Mouse (Mus musculus): ENCODE measurements around the gene Lhx2. TPM values are rescaled to one million over a fixed set of nuclear protein-coding genes. Genes with fewer than 3 reads are reported as not detected.

The Lhx2 gene
- total and polyA plus RNA-seq, 2 experiments from 2014 or later: 22.1 to 90.1 TPM

- H3K4me2 ChIP-seq (ENCODE audit: low read depth, low read length, poor library complexity, severe bottlenecking): no peak overlapping the region
- WGBS: 86% methylated on average over 10 of the region's 10 CpGs
- no peaks in the 10 kb centered on the region for H3K9me3 ChIP-seq (ENCODE audit: low read length)
- H3K4me3 ChIP-seq (ENCODE audit: low read depth, low read length): no peak overlapping the region
- no peaks in the 10 kb centered on the region for H3K36me3 ChIP-seq (ENCODE audit: insufficient read depth, low read length)
- H3K9ac ChIP-seq (replicated peaks; ENCODE audit: low read length, poor library complexity, severe bottlenecking): no peak overlapping the region
- ATAC-seq (ENCODE audit: low FRiP score) (no peak), DNase-seq (ENCODE audit: low spot score) (no peak)
- no peaks in the 10 kb centered on the region for H3K27me3 ChIP-seq (ENCODE audit: insufficient read depth, low read length)
- no peak for TF ChIP-seq CTCF (IDR thresholded peaks at IDR 0.05)
- H3K4me1 ChIP-seq (ENCODE audit: insufficient read depth, low read length): no peaks in the 10 kb centered on the region
- H3K27ac ChIP-seq (ENCODE audit: low read depth, low read length): no peak overlapping the region
These were observed 48.6 kb downstream of the Lhx2 start for GRCm38 (mm10) chr2:38387568-38388262.

DNA sequence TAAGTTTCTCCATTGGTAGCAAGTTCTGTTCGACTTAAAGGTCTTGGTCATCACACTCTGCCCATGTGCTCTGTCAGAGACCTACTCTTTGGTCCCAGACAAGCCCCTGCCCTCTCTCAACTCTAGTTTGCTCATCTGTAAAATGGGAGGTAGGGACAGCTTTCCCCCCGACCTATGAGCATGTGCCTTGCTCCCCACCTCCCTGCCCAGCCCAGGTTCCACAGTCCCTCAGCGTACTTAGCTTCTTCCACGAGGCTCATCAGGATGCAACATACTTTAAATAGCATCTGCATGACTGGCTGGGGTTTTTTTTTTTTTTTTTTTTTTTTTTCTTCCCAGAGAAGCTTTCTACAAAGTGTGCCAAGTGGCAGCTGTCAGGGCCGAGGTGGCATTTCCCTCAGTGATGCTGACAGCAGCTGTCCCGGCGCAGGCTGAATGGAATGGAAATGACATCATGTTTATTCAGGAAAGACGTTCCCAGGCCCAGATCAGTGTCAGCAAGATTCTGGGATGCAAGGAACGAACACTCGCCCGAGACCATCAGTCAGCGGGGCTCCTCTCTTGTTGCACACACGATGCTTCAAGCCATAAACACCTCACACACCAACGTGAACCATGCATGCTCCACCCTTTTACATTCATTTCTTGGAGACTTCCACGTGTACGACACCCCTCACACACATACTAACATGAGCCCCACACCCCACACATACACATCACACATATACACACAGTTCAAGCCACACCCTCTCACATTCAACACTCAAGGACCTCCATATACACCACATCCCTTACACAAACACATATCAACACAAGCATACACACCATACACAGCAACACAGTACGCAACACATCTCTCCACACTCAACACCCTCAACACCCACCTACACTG lies 56.1 kb downstream of the Lhx2 start:
- Histone ChIP-seq H3K4me2 (ENCODE audit: low read depth, low read length, poor library complexity, severe bottlenecking) (no peak overlapping the region), H3K36me3 (ENCODE audit: insufficient read depth, low read length) (no peaks in the 10 kb centered on the region), H3K9me3 (ENCODE audit: low read length) (no peaks in the 10 kb centered on the region), H3K9ac (replicated peaks; ENCODE audit: low read length, poor library complexity, severe bottlenecking) (no peak overlapping the region), H3K27ac (ENCODE audit: low read depth, low read length) (no peak overlapping the region), H3K4me3 (ENCODE audit: low read depth, low read length) (no peak overlapping the region), H3K4me1 (ENCODE audit: insufficient read depth, low read length) (no peaks in the 10 kb centered on the region), H3K27me3 (ENCODE audit: insufficient read depth, low read length) (no peaks in the 10 kb centered on the region)
- ATAC-seq (ENCODE audit: low FRiP score) (peak; percentile 67; the same call in 1 of the 2 replicates), DNase-seq (ENCODE audit: low spot score) (peak; percentile 71)
- whole genome bisulfite sequencing: 41% methylated on average over 17 of the region's 17 CpGs
- no peak for TF ChIP-seq CTCF (IDR thresholded peaks at IDR 0.05)

DNA sequence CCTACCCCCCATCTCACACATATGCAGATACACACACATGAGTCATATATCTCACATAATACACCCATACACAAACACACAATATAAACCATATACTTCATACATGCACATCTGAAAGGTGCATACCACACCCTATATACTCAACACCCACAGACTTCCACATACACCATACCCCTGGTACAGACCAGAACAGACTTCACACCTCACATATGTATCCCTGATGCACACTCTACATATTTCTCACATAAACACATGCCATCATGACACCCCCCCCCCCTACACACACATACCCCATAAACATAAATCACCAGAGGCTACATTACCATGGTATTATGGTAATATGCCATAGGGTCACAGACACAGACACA lies 56.8 kb downstream of the Lhx2 start:
- TF ChIP-seq CTCF (IDR thresholded peaks at IDR 0.05): no peak
- Histone ChIP-seq H3K9me3 (ENCODE audit: low read length) (no peaks in the 10 kb centered on the region), H3K9ac (replicated peaks; ENCODE audit: low read length, poor library complexity, severe bottlenecking) (no peak overlapping the region), H3K27me3 (ENCODE audit: insufficient read depth, low read length) (no peaks in the 10 kb centered on the region), H3K4me1 (ENCODE audit: insufficient read depth, low read length) (no peaks in the 10 kb centered on the region), H3K4me3 (ENCODE audit: low read depth, low read length) (no peak overlapping the region), H3K27ac (ENCODE audit: low read depth, low read length) (no peak overlapping the region), H3K4me2 (ENCODE audit: low read depth, low read length, poor library complexity, severe bottlenecking) (no peak overlapping the region), H3K36me3 (ENCODE audit: insufficient read depth, low read length) (no peaks in the 10 kb centered on the region)
- DNase-seq (ENCODE audit: low spot score) (no peak), ATAC-seq (ENCODE audit: low FRiP score) (peak; percentile 14; the same call in 1 of the 2 replicates)

DNA sequence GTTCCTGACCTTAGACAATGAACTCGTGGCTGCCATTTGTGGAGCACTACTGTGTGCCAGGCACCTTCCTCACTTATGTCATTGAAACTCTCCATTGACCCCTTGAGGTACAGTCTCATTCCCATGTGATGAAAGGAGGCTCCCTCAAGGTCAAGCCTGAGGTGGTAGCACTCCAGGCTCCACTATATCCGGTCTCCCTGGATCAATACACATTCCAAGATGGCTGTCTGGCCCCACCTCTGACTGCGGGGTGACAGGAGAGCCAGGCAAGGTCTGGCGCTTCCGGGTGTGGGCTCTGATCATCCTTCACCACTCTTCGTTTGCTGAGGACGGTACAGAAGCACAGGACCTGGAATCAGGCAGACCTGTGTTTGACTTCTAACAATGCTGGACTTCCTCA lies 58.2 kb downstream of the Lhx2 start:
- Histone ChIP-seq H3K4me3 (ENCODE audit: low read depth, low read length) (no peak overlapping the region), H3K9ac (replicated peaks; ENCODE audit: low read length, poor library complexity, severe bottlenecking) (no peak overlapping the region), H3K4me1 (ENCODE audit: insufficient read depth, low read length) (no peaks in the 10 kb centered on the region), H3K27ac (ENCODE audit: low read depth, low read length) (no peak overlapping the region), H3K9me3 (ENCODE audit: low read length) (no peaks in the 10 kb centered on the region), H3K36me3 (ENCODE audit: insufficient read depth, low read length) (no peaks in the 10 kb centered on the region), H3K27me3 (ENCODE audit: insufficient read depth, low read length) (no peaks in the 10 kb centered on the region), H3K4me2 (ENCODE audit: low read depth, low read length, poor library complexity, severe bottlenecking) (no peak overlapping the region)
- 83% methylated on average over 7 of the region's 7 CpGs for WGBS
- ATAC-seq (ENCODE audit: low FRiP score): no peak
- no peak for TF ChIP-seq CTCF (IDR thresholded peaks at IDR 0.05)
- no peak for DNase-seq (ENCODE audit: low spot score)

GRCm38 (mm10) chr2:38397882-38398281 lies 58.8 kb downstream of the Lhx2 start:
- no peaks in the 10 kb centered on the region for H3K4me1 ChIP-seq (ENCODE audit: insufficient read depth, low read length)
- DNase-seq (ENCODE audit: low spot score): no peak
- no peak overlapping the region for H3K9ac ChIP-seq (replicated peaks; ENCODE audit: low read length, poor library complexity, severe bottlenecking)
- no peaks in the 10 kb centered on the region for H3K9me3 ChIP-seq (ENCODE audit: low read length)
- 71% methylated on average over 6 of the region's 6 CpGs for WGBS
- no peak for ATAC-seq (ENCODE audit: low FRiP score)
- H3K36me3 ChIP-seq (ENCODE audit: insufficient read depth, low read length): no peaks in the 10 kb centered on the region
- H3K4me3 ChIP-seq (ENCODE audit: low read depth, low read length): no peak overlapping the region
- H3K27ac ChIP-seq (ENCODE audit: low read depth, low read length): no peak overlapping the region
- no peak overlapping the region for H3K4me2 ChIP-seq (ENCODE audit: low read depth, low read length, poor library complexity, severe bottlenecking)
- TF ChIP-seq CTCF (IDR thresholded peaks at IDR 0.05): no peak
- H3K27me3 ChIP-seq (ENCODE audit: insufficient read depth, low read length): no peaks in the 10 kb centered on the region

DNA sequence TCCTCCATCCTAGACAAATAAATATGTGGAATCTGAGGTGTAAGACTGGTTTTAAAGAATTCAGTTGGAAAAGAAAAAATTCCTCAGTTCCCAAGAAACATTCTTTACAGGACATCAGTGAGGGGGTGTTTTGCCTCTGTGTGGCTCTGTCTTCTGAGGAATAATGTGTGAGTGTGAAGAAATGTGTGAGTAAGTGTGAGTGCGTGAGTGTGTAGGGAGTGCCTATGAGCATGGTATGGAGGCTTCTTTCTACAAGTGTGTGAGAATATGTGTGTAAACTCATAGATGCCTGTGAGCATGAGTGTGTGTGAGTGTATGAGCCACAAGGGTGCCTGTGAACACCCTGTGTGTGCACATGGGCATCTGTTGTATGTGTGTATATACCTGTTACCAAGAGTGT lies 63.5 kb downstream of the Lhx2 start:
- no peak for ATAC-seq (ENCODE audit: low FRiP score)
- 100% methylated on average over 1 of the region's 1 CpGs for WGBS
- TF ChIP-seq CTCF (IDR thresholded peaks at IDR 0.05): no peak

More for the DNA sequence above, 63.5 kb downstream of the Lhx2 start:
- no peaks in the 10 kb centered on the region for H3K4me1 ChIP-seq (ENCODE audit: insufficient read depth, low read length)
- H3K9me3 ChIP-seq (ENCODE audit: low read length): no peaks in the 10 kb centered on the region
- no peak overlapping the region for H3K4me2 ChIP-seq (ENCODE audit: low read depth, low read length, poor library complexity, severe bottlenecking)
- no peak overlapping the region for H3K4me3 ChIP-seq (ENCODE audit: low read depth, low read length)
- H3K27ac ChIP-seq (ENCODE audit: low read depth, low read length): no peak overlapping the region
- DNase-seq (ENCODE audit: low spot score): no peak
- H3K27me3 ChIP-seq (ENCODE audit: insufficient read depth, low read length): no peaks in the 10 kb centered on the region
- H3K9ac ChIP-seq (replicated peaks; ENCODE audit: low read length, poor library complexity, severe bottlenecking): no peak overlapping the region
- no peaks in the 10 kb centered on the region for H3K36me3 ChIP-seq (ENCODE audit: insufficient read depth, low read length)
